Mouse (Mus musculus): ENCODE measurements around the gene 2900026A02Rik. TPM values are rescaled to one million over a fixed set of nuclear protein-coding genes. Genes with fewer than 3 reads are reported as not detected.

2900026A02Rik gene
- polyA plus RNA-seq, 1 experiment from 2014 or later: 2.7 TPM

DNA sequence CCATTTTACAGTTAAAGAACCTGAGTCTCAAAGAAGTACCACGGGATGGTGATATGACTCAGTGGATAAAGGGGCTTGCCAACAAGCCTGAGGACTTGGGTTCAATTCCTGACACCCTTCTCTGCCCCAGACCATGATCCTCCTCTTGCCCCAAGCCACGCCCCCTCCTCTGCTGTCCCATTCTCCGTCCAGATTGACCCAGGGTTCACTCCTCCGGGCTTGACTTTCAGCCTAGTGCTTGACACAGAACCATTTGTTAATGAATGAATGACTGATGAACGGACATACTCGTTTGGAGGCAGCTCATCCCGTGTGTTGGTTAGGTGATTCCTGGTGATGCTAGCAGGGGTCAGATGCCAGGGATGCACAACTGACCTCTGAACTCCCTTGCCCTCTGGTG is 1.2 kb downstream of the 2900026A02Rik start:
- H3K9me3 ChIP-seq (ENCODE audit: low read length): no peaks in the 10 kb centered on the region
- 48% methylated on average over 7 of the region's 7 CpGs for WGBS (ENCODE audit: insufficient replicate concordance)
- no peaks in the 10 kb centered on the region for H3K36me3 ChIP-seq (replicated peaks; ENCODE audit: insufficient read depth, low read length)
- peak overlapping the region; percentile 93 for H3K4me2 ChIP-seq (ENCODE audit: low read depth, low read length)
- ATAC-seq (no peak), DNase-seq (no peak)
- H3K27me3 ChIP-seq (ENCODE audit: insufficient read depth, low read length): 0 out of 2 replicates have a peak, but pooled peaks cover 2% of the 10 kb centered on the region
- TF ChIP-seq CTCF (IDR thresholded peaks at IDR 0.05; ENCODE audit: low read depth) (no peak), EP300 (IDR thresholded peaks at IDR 0.05; ENCODE audit: low read depth) (no peak)
- peak overlapping the region; percentile 90 for H3K27ac ChIP-seq (ENCODE audit: low read depth)
- no peak overlapping the region for H3K9ac ChIP-seq (replicated peaks)
- peaks cover 14% of the 10 kb centered on the region for H3K4me1 ChIP-seq (ENCODE audit: insufficient read depth)
- peak overlapping the region; percentile 64; the same call in 1 of the 2 replicates for H3K4me3 ChIP-seq (ENCODE audit: low read depth, low read length)

DNA sequence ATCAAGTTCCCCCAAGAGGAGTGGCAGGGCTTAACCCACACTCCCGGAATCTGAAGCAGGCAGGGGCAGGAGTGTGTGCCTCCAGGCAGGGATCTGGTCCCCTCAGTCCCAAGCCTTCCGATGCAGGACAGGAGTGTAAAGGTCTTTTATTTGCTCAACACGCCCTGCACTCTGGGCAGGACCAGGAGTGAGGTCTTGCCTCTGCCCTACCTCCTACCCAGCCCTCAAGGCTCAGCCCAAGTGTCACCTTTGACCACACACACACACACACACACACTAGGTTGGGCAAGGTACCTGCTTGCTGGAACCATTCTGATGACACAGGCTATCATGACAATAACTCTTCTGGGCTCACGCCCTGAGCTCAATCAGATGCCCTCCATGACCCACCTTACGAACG is 1.6 kb downstream of the 2900026A02Rik start:
- no peak for TF ChIP-seq EP300 (IDR thresholded peaks at IDR 0.05; ENCODE audit: low read depth)
- TF ChIP-seq CTCF (IDR thresholded peaks at IDR 0.05; ENCODE audit: low read depth): no peak
- Histone ChIP-seq H3K9ac (replicated peaks) (no peak overlapping the region), H3K27me3 (ENCODE audit: insufficient read depth, low read length) (0 out of 2 replicates have a peak, but pooled peaks cover 2% of the 10 kb centered on the region), H3K9me3 (ENCODE audit: low read length) (no peaks in the 10 kb centered on the region), H3K27ac (ENCODE audit: low read depth) (peak overlapping the region; percentile 90), H3K4me3 (ENCODE audit: low read depth, low read length) (no peak overlapping the region), H3K4me2 (ENCODE audit: low read depth, low read length) (peak overlapping the region; percentile 47), H3K4me1 (ENCODE audit: insufficient read depth) (peaks cover 14% of the 10 kb centered on the region), H3K36me3 (replicated peaks; ENCODE audit: insufficient read depth, low read length) (no peaks in the 10 kb centered on the region)
- ATAC-seq (no peak), DNase-seq (no peak)
- WGBS (ENCODE audit: insufficient replicate concordance): 73% methylated on average over 6 of the region's 6 CpGs

DNA sequence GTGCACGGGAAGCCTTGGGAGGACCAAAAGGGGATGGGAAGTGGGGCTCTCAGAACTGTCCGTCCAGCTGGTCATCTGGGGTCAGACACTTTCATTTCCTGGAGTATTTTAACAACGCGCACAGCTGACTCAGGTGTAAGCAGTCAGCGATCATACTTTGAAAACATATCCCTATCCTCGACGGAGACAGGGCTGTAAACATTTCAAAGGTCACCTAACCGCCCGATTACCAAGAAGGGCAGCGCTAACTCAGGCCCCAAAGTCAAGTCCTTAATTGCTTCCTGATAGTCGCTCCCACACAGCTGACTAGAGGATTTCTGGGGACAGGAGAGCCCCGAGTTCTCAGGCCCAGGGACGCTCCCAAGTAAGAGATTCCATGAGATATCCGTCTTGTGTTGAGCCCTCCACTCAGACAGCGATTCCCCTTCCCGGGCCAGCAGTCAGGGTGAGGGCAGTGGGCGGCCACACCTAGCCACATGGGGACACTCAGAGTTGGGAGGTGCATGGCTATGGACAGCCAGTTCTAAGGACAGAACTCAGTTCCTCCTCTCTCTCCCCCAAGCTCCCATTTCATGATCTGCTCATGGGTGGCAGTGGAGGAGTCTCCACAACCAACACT is 2.3 kb downstream of the 2900026A02Rik start:
- Histone ChIP-seq H3K9me3 (ENCODE audit: low read length) (no peaks in the 10 kb centered on the region), H3K36me3 (replicated peaks; ENCODE audit: insufficient read depth, low read length) (no peaks in the 10 kb centered on the region), H3K27me3 (ENCODE audit: insufficient read depth, low read length) (0 out of 2 replicates have a peak, but pooled peaks cover 2% of the 10 kb centered on the region), H3K4me2 (ENCODE audit: low read depth, low read length) (peak overlapping the region; percentile 47), H3K4me1 (ENCODE audit: insufficient read depth) (peaks cover 14% of the 10 kb centered on the region), H3K27ac (ENCODE audit: low read depth) (peak overlapping the region; percentile 90), H3K4me3 (ENCODE audit: low read depth, low read length) (no peak overlapping the region), H3K9ac (replicated peaks) (peak overlapping the region; percentile 16; the same call in 1 of the 2 replicates)
- DNase-seq (no peak), ATAC-seq (no peak)
- no peak for TF ChIP-seq EP300 (IDR thresholded peaks at IDR 0.05; ENCODE audit: low read depth)
- TF ChIP-seq CTCF (IDR thresholded peaks at IDR 0.05; ENCODE audit: low read depth): no peak
- WGBS (ENCODE audit: insufficient replicate concordance): 52% methylated on average over 17 of the region's 17 CpGs

DNA sequence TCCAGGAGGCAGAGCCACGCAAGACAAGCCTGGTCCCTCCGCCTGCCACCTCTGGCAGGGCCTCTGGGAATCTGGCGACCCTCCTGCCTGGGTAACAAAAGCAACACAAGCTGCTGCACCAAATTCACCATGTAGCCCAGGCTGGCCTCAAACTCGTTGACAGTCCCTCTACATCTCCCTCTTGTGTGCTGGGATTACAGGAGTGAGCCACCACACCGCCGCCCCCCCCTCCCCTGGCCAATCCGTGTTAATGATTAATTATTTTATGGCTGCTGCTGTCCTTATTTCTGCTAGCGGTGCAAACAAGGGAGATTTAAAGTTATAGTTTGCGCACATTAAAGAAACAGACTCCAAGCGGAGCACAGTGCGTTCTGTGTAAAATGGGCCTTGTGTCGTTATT is 4.0 kb downstream of the 2900026A02Rik start:
- Histone ChIP-seq H3K27me3 (ENCODE audit: insufficient read depth, low read length) (0 out of 2 replicates have a peak, but pooled peaks cover 2% of the 10 kb centered on the region), H3K4me2 (ENCODE audit: low read depth, low read length) (no peak overlapping the region), H3K4me3 (ENCODE audit: low read depth, low read length) (no peak overlapping the region), H3K27ac (ENCODE audit: low read depth) (no peak overlapping the region), H3K36me3 (replicated peaks; ENCODE audit: insufficient read depth, low read length) (no peaks in the 10 kb centered on the region), H3K9ac (replicated peaks) (no peak overlapping the region), H3K4me1 (ENCODE audit: insufficient read depth) (peaks cover 14% of the 10 kb centered on the region), H3K9me3 (ENCODE audit: low read length) (no peaks in the 10 kb centered on the region)
- 65% methylated on average over 12 of the region's 12 CpGs for WGBS (ENCODE audit: insufficient replicate concordance)
- no peak for TF ChIP-seq EP300 (IDR thresholded peaks at IDR 0.05; ENCODE audit: low read depth)
- no peak for TF ChIP-seq CTCF (IDR thresholded peaks at IDR 0.05; ENCODE audit: low read depth)
- no peak for DNase-seq
- ATAC-seq: no peak

DNA sequence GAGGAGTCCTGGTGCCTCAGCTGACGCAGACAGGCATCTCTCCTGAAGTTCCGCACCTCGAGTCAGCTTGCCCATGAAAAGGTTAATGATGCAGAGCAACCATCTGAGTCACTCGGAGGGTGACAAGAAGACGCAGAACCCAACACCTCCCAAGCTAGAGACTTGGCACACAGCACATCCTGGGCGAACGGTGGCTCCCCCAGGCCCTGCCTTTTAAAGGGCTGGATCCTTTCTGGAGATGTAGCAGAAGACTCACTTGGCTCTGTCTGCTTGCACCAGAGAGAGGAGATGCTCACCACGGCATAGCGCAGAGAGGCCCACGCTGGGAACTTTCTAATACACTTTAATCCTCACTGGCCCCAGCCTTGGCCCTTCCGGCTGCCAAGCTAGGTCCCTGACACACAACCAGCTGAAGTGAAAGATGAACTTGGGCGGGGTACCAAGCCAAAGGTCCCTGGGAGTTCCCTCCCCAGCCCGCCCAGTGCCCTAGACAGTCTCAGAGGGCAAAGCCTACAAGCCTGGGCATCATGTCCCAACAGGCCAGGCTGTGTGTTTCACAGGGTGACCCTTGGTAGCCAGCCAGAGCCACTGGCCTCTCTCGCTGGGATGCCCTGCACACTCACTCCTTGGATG is 4.6 kb downstream of the 2900026A02Rik start:
- TF ChIP-seq EP300 (IDR thresholded peaks at IDR 0.05; ENCODE audit: low read depth): no peak
- TF ChIP-seq CTCF (IDR thresholded peaks at IDR 0.05; ENCODE audit: low read depth): no peak
- H3K27ac ChIP-seq (ENCODE audit: low read depth): 0 out of 2 replicates have a peak overlapping the region, but pooled peaks have one; percentile 34
- DNase-seq (peak; percentile 41), ATAC-seq (peak; percentile 23)
- H3K9ac ChIP-seq (replicated peaks): no peak overlapping the region
- H3K4me2 ChIP-seq (ENCODE audit: low read depth, low read length): no peak overlapping the region
- 66% methylated on average over 14 of the region's 14 CpGs for WGBS (ENCODE audit: insufficient replicate concordance)
- H3K9me3 ChIP-seq (ENCODE audit: low read length): no peaks in the 10 kb centered on the region
- H3K4me1 ChIP-seq (ENCODE audit: insufficient read depth): peaks cover 14% of the 10 kb centered on the region
- H3K27me3 ChIP-seq (ENCODE audit: insufficient read depth, low read length): 0 out of 2 replicates have a peak, but pooled peaks cover 2% of the 10 kb centered on the region
- H3K4me3 ChIP-seq (ENCODE audit: low read depth, low read length): no peak overlapping the region
- no peaks in the 10 kb centered on the region for H3K36me3 ChIP-seq (replicated peaks; ENCODE audit: insufficient read depth, low read length)

DNA sequence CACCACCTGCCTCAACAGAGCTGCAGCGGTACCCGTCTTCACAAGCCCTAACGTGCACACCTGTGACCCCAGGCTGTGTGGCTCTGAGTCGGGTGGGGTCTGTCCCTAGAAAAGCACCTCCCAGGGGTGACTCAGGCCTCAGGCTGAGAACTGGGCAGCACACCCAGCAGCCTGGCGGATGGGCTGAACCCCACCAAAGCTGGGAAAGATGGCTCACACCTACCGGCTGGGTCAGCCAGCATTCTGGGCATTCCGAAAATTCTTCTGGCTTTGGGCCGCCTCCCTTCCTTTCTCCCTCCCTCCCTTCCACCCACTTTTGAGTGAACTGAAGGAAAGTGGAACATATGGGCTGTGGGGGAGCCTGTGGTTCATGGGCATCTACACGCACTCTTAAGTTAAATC is 5.4 kb downstream of the 2900026A02Rik start:
- Histone ChIP-seq H3K9me3 (ENCODE audit: low read length) (no peaks in the 10 kb centered on the region), H3K36me3 (replicated peaks; ENCODE audit: insufficient read depth, low read length) (no peaks in the 10 kb centered on the region), H3K27ac (ENCODE audit: low read depth) (no peak overlapping the region), H3K4me1 (ENCODE audit: insufficient read depth) (peaks cover 10% of the 10 kb centered on the region), H3K4me3 (ENCODE audit: low read depth, low read length) (no peak overlapping the region), H3K27me3 (ENCODE audit: insufficient read depth, low read length) (0 out of 2 replicates have a peak, but pooled peaks cover 1% of the 10 kb centered on the region), H3K9ac (replicated peaks) (no peak overlapping the region), H3K4me2 (ENCODE audit: low read depth, low read length) (no peak overlapping the region)
- no peak for ATAC-seq
- no peak for DNase-seq
- 76% methylated on average over 9 of the region's 9 CpGs for WGBS (ENCODE audit: insufficient replicate concordance)
- TF ChIP-seq CTCF (IDR thresholded peaks at IDR 0.05; ENCODE audit: low read depth) (no peak), EP300 (IDR thresholded peaks at IDR 0.05; ENCODE audit: low read depth) (no peak)
